Mouse (Mus musculus) 3T3-L1 (cell line): ENCODE measurements around the gene AL732309.1.

Experiments used
- DNase-seq: peaks from one replicate; pipeline ENCODE4 v3.0.0-alpha.2; 2015; ENCODE audit warnings: low read depth, low spot score

Gene AL732309.1

GRCm38 (mm10) chr2:25217666-25218065 is 29.0 kb downstream of the AL732309.1 start:
- DNase-seq: no peak

- no peak for DNase-seq
Measured at GRCm38 (mm10) chr2:25214444-25214843, 32.2 kb downstream of the AL732309.1 start, which contains the start of gene Stpg3. TSS of gene Stpg3 (minus strand) at chr2:25214637.

DNA sequence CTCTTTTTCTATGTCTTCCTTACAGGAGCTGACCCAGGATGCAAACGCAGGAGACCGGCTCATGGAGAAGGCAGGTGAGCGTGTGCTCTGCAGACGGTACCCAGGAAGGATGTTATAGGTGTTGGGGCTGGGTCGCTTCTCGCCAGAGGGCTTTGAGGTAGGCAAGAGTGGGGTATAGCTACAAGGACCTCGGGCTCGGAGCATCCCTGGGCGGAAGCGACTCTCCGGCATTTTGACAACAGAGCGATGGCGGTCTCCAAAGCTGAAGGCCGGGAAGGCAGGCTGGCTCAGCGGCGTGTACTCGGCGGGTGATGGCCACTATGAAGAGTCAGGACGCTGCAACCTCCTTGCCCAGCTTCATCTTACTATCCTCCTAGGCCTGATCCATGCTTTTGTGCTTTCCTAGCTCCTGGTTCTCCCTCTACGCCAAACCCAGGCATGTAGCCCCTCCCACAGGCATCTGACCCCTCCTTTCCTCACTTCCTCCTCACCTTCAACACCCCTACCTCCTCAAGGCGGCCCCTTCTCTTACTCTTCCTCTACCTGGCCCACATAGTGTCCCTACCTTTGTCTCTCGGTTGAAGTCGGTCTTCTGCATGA is 33.3 kb downstream of the AL732309.1 start:
- no peak for DNase-seq

DNA sequence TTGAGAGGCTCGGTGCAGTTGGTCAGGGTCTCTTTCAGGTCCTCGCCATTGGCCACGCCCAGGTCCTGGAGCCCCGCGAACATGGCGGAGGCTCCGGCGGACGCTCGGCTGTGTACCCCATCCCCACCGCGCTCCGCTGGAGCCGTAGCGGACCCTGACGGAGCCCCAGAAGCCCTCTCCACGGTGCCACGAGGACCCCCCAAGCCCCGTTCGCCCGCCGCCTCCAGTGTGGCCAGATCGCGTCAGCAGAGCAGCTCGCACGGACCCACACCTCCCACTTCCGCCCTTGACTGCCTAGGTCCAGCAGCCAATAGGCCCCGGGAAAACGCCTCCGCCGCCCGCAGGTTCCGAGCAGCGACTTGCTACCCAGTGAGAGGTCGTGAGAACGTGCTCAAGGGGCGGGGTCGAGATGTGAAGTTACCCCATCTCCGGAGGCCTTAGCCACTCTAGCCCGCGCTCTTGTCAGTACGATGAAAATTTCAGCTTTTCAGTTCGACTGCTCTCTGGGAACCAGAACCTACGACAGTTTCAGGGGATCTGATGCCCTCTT is 35.5 kb downstream of the AL732309.1 start, which contains the start of gene Nelfb:
Gene Nelfb (minus strand): TSS at position 369 of the 550 bp plus-strand sequence.
- peak; percentile 95 for DNase-seq

DNA sequence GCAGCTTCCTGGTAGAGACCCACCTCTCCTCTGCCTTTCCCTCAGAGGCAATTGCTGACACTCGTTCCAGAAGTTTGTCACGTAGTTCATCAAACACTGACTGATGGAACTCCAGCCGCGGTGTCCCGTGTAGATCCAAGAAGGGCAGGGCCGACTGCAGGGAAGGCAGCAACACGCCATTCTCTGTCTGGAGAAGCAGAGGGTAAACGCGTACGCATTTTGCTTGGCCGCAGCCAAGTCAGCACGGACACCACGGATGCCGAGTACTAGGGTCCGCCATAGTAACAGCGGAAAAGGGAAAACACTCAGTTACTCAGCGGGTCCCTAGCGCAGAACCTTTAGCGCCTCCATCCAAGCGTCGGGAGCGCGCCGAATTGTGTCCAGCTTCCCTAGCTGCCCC is 36.0 kb downstream of the AL732309.1 start:
- no peak for DNase-seq

GRCm38 (mm10) chr2:25207593-25207992 is 39.1 kb downstream of the AL732309.1 start:
- no peak for DNase-seq

DNA sequence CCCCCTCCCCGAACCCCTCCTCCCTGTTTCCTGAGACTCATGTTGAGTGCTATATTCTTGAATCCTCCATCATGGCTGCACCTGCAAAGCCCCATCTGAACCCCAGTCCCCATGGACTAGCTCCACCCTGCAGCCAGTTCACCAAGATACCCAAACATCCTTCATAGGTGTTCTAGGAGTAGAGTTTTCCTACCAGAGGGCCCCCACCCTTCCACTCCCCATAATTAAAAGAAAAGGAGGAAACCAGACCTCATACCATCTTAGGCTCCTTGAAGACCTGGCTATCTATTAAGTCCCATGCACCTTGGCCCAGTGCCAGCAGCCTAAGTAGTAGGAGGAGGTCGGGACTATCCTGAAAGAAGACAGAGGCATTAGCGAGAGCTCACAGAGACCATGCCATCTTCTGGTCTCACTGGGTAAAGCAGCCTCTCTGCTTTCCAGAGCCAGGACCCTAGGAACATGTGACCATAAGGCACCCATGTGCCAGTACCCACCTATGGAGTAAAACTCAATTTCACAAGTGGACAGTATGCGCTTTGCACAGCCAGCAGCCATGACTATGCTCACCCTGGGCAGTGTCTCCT is 42.9 kb downstream of the AL732309.1 start:
- DNase-seq: no peak

- DNase-seq: no peak
Measured at GRCm38 (mm10) chr2:25200631-25201030, 46.0 kb downstream of the AL732309.1 start.

DNA sequence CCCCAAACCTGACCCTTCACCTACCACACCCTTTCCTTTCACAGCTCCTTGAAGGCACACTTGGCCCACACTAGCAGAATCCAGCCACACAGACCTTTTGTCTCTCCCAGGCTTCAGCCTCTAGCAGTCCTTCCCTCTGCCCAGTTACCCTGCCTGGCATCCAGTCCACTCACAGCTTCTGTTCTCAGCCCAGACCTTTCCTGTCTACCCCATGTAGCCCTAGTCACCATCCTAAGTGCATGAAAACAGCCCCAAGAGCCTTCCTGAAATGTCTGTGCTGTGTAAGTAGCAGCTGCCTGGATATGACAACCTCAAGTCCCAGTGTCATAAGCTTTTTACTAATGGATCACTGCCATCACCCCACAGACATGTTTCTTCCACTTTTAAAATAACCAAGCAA is 48.7 kb downstream of the AL732309.1 start:
- DNase-seq: no peak

DNA sequence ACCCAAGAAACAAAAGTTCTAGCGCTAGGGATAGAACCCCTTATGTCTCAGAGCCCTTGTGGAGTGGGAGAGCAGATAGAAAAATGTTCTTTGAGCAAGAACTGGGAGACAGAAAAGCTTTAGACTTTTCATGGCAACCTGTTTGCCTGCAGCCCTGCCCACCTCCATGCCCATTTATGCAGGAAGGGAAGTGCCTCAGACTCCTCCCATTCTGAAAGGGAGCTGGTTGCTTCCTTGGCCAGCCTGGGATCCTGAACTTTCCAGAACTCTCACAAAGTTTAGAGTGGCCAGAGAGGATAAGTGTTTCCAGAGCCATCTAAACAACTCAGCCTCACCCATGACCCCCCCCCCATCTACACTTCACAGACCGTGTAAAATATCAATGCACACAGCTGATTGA is 49.5 kb downstream of the AL732309.1 start:
- peak; percentile 48 for DNase-seq

DNA sequence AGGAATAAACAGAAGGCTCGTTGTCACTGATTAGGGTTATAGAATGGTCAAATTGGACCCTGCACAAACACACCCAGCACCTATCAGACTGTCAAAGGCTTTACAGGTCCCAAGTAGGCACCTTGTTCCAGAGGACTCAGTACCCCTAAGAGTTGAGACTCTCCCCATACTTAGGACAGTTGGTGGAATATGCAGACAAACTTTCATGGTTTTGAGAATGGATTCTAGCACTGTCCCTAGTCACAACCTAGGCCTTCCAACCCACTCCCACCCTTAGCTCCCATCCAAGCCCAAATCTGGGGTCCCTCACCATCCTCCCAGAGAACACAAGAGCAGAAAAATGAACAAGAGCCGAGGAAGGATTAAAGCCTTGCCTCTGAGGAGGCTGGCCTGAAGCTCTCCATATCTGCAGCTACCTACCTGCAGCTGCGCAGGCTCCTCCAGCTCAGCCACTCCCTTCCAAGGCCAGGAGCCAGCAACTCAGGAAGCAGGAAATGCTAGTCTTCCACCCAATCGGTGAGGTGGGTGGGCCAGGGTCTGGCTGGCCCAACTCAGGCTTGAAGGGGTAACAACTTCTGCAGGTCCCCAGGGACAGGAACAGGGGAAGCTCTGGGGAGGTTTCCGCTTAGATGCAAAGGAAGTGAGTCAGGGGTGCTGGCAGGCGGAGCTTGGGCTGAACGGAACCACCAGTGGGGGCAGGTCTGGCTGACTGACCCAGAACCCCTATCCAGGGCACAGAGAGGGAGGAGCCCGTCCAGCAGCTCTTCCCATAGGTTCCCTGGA is 50.3 kb downstream of the AL732309.1 start, which contains the start of gene Tor4a:
Gene Tor4a (minus strand): TSS at position 715 of the 783 bp plus-strand sequence.
- peak; percentile 87 for DNase-seq

DNA sequence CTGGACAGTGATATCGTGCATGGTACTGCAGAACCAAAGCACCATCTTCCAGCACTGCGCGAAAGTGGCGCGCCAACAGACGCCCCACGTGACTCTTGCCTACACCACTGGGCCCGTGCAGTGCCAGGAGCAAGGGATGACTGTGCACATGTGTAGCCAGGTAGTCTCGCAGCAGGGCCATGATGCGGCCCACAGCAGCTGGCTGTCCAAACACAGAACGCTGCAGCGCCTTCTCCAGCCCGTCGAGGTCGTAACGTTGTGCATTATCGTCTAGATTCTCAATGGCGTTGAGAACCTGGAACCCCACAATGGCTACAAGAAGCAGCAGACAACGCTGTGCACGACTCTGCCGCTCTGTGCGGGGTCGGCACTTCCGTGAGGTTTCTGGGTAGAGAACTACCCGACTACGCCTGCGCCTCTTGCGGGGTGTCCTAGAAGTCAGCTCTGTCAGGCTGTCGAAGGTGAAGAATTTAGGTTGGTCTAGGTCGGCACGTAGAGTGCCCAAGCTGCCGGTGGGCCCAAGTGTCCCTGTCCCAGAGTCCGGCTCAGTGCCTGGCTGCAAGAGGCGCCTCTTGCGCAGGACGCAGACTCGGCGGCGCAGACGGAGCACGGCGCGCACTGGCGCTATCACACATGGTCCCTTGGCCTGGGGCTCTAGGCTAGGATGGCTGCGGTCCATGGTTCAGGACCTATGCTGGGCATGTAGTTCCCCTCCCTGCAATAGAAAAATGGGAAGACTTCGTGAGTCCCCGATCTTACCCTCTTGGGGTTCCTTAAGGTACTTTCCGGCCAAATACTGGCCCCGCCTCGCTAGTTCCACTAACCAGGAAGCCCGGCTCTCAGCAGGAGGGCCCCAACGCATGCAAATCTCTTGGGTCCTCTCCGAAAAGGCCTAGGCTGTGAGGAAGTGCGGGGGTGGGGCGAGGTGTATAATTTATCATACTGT is 51.2 kb downstream of the AL732309.1 start:
- DNase-seq: no peak
